Mouse (Mus musculus) frontal cortex, postnatal 10 days (tissue): Measurements from ENCODE around the gene Plod1.

Experiments
- DNase-seq, 2 experiments: peaks; one replicate each; pipeline ENCODE4 v3.0.0; 2022; ENCODE audit warnings: low spot score in 2 of 2, mixed read lengths in 1 of 2

The Plod1 gene

DNA sequence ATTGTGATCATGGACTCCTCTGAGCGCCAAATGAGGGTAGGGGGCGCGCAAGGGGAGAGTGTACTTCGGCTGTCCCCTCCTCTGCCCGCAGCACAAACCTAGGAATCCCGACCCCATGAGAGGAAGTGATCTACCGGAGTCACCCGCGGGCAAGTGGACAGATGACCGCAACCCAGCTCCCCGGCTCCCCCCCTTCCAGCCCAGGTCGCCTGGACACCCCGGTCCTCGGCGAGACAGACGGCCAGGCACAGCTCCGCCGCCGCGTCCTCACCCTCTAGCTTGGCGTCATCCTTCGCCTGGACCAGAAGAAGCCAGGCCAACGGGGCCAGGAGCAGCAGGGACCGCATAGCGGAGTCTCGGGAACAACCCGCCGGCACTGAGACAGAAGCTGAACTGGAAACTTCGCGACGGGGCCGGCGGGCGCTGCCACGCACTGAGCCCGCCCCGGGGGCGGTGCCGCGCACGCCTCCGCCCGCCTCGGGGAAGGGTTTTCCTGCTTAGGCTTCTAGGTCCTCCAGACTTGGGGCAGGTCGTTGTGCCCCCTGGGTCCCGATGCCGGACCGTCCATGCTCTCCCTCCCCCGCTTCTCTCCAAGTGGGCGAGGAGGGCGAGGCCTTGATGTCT is at the start of gene Plod1:
TSS of gene Plod1 (minus strand) at position 437 of the 624 bp plus-strand sequence.
- DNase-seq = peak; percentile 65 to 74

DNA sequence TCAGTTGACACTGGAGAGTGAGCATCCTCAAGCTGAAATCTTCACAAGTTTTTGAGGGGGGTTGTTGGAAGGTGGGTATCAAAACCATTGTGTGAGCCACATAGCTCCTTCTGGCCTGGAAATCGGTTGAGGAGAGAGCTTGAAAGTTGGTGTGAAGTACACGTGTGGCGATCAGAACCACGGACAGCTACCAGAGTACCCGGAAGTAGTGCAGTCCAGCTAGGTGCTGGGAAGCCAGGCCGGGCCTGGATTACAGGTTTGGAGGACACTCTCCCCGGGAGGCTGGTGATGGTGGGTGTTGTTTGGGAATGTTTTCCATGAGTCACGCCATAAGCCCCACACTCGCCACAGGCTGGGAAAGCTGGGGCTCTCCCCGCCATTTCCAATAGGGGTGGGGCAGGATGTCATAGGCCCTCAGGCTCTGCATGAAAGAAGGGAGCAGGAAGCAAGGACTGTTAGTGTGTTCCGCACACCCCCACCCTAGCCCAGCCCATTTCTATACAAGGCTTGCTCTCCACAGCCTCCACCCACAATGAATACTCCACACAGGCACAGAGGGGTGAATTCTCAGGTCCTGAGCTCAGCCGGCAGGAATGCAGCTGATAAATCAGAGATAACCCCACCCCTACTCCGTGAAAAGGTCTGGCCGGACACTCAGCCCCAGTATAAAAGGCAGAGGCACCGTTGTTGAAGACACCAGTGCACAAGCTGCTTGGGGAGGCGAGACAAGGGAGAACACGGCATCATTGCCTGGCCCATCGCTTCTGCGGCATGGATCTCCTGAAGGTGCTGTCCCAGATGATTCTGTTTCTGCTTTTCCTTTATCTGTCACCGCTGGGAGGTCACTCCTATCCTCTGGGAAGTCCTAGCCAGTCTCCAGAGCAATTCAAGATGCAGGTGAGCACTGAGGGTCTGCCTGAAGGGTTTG is 48.9 kb upstream of the Plod1 start, which contains the start of gene Nppb:
TSS of gene Nppb (plus strand) at position 584 of the 928 bp plus-strand sequence.
- no peak for DNase-seq

DNA sequence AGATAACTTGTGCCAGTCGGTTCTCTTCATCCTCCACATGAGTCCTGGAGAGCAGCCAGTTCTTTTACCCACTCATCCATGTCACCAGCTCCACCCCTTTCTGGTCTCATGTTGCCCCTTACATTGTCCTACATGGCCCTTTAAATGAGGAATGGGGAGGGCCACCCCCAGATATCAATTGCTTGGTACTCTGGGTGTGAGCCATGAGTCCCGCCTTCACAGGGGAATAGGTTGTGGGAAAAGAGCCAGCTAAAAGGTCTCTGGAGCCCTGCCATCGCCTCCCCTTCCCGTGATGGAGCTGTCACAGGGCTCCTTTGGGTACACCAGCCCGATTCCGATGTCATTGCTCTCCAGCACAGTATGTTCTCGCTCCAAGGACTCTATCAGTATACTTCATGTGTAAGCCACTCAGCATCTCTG is 42.9 kb upstream of the Plod1 start:
- DNase-seq = no peak

DNA sequence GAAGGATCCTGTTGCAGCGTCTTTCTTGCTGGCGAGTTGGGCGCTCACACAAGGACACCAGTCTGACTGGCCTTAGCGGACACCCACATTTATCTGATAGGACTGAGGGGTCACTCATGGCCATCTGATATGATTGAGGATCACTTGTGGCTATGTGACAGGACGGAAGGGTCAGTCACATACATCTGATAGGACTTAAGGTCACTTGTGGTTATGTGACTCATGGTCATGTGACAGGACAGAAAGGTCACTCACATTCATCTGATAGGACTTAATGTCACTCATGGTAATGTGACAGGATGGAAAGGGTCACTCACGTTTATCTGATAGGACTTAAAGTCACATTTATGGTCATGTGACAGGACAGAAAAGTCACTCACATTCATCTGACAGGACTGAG is 41.8 kb upstream of the Plod1 start:
- no peak for DNase-seq

DNA sequence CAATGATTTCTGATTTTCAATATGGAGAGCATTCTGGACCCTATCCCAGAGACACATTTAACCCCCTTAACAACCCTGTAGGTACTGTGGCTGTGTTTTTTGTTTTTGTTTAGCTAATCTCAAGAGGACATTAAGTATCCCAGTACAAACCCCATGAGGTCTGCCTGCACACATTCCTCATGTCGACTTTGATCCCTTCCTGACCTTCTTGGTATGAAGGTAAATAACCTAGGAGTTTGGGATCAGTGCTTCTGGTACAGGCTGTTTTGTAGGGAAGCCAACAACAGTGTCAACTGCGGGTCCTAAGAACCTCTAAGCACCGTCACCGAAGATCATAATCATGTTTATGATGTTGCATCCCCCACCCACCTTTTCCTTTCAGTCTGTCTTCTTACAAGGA is 41.2 kb upstream of the Plod1 start:
- DNase-seq = no peak

DNA sequence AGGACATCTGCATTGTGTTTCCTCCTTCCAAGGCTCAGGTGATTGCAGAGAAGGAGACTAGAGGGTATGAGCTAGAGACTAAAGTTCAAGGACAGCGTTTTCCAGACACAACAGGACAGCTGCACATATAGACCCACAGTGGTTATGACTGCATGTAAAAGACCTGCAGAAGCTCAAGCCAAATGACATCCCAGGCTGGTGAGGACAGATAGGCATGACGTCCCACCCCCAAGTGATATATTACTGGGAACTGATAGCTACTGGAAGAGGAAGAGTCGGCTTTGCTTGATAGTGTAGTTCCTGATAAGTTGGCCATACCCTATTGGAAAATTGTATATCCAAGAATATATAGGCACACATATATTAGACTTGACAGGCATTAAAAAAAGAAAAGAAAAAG is 39.7 kb upstream of the Plod1 start:
- no peak for DNase-seq

DNA sequence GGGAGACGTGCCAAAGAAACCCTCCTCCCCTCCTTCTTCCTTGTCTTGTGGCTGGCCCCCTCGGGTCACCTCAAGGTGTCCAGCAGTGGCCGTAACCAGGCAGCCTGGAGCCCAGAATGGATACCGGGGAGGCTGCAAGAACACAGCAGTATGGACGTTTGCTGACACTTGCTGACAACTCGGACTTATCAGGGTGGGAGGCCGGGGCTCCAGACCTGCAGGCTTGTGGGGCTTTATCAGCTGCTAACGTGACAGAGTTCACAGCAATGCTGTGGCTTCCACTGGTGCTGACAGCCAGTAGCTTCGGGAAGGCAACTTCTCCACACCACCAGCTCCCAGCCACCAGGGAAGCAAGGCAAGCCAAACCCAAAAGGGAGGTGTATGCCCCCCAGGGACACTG is 32.8 kb upstream of the Plod1 start:
- DNase-seq = no peak

DNA sequence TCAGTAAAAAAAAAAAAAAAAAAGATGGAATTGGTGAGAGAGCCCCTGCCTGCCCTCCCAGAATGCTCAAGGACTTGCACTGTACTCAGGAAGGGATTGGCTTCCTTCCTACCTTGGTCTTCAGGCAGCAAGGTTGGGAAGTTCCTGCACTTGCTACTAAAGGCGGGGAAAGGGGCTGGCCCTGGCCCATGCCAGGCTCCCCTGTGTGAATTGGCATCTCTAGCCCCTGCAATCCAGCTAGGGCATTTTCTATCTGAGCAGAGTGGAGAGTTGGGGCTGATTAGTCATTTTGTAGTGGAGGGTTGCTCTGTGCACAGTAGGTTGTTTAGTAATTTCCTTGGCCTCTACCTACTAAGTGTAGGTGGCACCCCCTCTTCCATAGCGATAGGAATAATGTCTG is 32.2 kb upstream of the Plod1 start:
- no peak for DNase-seq

DNA sequence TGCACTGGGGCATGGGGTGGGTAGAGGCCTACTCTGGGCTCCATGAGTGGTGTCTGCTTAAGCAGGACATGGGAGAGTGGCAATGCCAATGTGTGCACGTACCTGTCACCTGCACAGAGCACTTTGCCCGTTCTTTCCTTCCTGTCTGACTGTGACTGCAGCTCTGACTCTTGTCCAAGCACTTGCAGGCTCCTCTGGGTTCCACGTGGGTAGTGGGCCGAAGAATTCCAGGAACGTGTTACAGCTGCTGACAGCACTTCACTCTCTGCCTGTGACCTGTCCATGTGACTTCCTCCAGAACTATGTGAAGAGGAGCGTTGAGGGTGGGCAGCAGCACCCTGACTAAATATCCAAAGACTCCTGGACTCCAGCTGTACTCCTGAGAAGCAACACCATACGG is 29.1 kb upstream of the Plod1 start:
- no peak for DNase-seq

DNA sequence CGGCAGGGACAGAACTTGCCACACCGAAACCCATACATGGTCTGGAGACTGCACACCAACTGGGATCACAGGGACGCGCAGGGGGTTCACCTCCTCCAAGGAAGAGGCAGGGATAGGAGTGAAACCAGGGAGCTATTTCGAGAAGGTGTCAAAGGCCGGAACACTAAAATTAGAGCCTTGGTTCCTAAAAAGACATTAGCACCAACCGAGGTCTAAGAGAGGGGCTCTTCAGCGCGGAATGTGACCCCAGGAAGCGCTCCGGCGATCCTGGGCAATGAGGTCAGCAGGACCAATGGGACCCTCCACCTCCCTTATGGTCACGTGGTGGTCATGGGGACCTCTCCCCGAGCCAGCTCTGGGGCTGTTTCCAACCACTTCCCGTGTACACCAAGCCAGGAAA is 27.1 kb upstream of the Plod1 start:
- no peak for DNase-seq

DNA sequence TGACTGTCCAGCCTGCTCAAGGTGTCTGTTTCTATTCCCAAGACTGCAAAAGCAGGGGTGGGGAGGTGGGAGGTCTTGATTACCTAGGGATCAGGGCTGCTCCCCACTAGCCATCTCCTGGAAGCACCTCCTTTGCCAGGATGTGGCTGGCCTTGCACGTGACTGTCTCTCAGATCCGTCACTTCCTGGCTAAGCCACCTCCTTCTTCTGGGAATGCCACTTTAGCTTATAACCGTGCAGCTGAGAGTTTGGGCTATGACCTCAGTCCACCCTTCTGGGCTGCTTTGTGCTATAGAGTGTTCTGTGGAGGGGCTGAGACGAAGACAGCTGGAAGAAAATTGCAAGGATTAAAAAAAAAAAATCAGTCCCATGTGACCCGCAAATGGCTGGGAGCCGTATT is 26.2 kb upstream of the Plod1 start:
- no peak for DNase-seq

DNA sequence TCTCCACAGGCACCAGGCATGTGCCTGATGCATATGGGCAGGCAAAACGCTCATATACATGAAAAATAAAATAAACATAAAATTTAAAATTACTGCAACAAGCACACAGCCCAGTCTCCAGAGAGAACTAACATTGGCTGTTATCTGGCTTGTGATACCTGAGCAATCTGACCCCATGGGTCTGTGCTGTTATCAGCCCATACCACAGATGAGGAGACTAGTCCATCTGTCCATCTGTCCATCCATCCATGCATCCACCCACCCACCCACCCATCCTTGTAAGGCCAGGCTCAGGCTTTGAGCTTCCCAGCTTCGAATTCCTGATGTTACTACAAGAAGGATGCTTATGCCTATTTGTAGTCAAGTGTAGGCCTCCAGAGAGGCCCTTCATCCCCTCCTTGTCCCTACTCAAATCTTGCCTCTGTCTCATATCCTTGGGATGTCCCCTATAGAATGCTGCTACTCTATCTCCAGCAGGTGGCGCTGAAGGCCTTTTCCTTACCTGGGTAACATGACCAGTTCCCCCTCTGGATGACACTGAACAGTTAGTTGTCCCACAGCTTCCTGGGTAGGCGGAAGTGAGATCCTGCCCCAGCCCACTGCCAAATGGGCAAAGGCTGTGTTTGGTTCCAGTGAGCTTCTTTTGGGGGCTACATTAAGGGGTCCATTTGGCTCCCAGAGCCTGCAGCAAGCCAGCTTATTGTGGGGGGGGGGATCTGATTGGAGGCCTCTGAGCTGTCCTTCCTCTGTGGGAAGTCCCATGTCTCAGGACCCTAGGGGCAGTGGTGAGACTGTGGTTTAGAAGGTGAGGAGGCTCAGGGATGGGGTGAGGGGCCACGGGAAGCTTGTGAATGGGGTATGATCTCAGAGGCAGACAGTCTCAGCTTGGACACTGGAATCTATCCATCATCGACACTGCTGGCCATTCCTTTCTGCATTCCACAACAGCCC is 23.6 kb upstream of the Plod1 start:
- DNase-seq = peak in 1 of 2 experiments; percentile 51

DNA sequence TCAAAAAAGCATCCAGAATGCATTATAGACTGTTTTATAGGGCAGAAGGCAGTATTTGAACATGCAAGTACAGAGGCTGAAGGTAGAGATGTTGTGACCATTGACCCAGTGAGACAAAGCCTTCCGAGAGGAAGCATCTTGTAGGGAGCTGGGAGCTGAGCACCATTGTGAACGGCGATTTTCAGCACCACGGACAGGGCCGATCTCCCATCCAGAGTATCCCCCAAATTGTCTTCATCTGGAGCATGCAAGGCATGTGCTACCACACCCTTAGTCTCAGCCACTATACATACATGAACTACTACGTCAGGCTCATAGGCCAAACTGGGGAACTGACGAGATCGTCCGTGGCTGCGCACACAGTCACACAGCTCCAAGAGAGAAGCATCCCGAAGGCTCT is 20.6 kb upstream of the Plod1 start:
- no peak for DNase-seq

DNA sequence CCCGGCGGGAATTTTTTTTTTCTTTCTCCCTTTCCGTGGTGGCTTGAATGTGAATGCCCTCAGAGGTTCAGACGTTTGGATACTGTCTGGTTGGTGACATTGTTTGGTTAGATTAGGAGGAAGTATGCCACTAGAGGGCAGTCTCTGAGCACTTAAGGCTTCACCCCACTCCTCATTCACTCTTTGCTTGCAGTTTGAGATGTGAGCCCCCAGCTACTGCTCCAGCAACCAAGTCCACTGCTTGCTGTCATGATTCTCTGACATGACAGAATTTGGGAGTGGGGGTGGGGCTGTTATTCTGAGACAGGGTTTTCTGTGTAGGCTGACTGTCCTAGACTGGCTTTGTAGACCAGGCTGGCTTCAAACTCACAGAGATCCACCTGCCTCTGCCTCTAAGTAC is 17.0 kb upstream of the Plod1 start:
- no peak for DNase-seq

DNA sequence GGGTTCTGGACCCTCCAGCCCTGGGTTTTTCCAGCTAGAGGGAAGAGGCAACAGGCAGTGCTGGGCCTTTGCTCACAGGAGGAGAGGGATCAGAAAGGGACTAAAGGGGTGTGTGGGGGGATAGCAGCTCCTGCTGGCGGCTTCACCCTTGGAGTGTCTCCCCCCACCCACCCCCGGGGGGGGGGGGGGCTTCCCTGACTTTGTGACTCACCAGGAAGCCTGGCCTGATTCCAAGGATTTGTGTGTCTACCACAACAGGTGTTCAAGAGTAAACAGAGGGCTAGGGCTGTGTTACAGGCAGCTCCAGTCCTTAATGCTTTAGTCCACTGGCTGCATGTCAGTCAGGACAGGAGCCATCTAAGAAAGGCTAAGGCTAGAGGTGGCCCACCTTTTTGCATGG is 10.9 kb upstream of the Plod1 start:
- DNase-seq = no peak

DNA sequence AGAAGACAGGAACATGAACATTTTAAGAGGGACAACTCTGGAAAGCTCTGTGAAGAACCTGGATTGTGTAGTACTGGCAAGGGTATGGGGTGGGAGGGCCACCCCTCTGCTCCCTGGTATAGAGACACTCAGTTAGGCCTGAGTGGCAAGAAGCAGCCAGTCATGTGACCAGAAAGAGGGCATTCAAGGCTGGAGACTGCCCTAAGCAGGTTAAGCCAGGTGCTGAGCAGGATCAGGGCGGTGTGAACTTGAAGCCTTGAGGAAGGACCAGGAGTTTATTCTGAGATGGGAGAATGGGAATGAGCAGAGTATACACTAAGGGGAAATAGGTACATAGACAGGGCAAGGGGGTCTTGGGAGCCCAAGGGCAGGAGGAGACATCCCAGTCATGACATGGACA is 6.4 kb upstream of the Plod1 start:
- no peak for DNase-seq

DNA sequence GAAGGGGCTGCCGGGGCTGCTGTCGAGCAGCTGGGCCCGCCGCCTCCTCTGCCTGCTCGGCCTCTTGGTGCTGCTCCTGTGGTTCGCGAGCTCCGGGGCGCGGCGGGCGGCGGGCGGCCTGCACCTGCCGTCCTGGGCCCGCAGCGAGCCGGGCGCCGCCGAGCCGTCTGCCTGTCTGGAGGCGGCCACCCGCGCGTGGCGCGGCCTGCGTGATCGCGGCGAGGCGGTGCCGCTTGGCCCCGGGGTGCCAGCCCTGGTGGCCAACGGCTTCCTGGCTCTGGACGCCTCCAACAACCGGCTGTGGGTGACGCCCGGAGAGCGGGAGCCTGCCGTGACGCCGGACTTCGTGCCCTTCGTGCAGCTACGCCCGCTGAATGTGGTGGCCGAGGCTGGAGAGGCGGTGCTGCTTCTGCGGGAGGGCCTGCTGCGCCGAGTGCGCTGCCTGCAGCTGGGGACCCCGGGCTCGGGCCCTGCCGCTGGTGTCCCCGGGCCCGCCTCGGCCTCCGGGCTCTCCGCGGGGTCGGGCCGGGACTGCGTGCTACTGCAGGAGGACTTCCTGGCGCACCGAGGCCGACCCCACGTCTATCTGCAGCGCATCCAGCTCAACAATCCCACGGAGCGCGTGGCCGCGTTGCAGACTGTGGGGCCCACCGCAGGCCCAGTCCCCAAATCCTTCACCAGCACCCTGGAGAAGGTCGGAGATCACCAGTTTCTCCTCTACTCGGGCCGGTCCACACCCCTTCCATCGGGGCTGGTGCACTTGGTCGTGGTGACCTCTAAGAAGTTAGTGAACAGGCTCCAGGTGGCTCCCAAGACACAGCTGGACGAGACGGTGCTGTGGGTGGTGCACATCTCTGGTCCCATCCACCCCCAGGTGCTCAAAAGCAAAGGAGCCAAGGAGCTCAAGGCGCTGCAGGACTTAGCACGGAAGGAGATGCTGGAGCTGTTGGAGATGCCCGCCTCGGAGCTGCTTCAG is 4.8 kb upstream of the Plod1 start:
- DNase-seq = no peak

DNA sequence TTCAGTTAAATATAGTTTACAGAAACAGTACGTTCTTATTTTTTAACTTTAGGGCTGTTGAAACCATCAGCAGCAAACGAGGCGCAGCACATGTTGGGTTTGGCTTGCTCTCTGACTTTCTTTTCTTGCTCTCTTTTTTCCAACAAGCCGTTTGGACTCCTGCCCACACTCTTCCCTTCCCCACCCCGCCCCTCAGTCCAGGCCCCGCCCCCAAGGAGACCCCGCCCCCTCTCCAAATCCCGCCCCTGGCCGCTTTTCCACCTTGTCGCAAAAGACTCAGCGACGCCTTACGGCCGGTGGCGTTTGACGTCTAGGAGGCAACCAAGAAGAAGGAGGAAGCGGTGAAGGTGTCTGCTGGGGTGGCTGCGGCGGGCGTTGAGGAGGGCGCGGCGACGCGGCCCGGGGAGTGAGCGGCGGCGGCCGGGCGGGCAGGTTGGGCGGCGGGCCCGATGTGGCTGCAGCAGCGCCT is 4.0 kb upstream of the Plod1 start, which contains the start of gene 2510039O18Rik:
TSS of gene 2510039O18Rik (plus strand) at position 320 of the 469 bp plus-strand sequence.
- DNase-seq = peak; percentile 73 to 85

DNA sequence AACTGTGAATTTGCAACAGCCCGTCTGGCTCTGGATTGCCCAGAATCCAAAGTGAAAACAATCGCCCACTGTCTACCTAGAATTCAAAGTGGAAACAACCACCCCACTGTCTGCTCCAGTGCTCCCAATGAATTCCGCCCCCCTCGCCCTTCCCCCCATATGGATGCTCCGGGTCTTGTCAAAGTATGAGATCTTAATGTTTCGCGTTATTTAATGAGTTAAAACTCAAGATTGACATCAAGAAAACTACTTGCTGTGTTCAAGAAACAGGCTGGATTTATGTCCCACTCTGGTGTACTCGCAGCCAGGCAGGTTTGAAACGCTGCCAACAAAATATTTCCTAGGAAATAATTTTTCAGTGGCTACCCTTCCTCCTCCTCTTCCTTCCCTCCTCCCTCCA is 3.5 kb upstream of the Plod1 start:
- DNase-seq = no peak
